Mouse (Mus musculus) embryonic facial prominence, embryonic 12.5 days (tissue): ENCODE results near the gene Dpp4. TPM values are rescaled to one million over a fixed set of nuclear protein-coding genes. Genes with fewer than 3 reads are reported as not detected.

Source experiments
- ATAC-seq: fragments of 200-750 bp; cut with Nextera tagmentation; 2 replicates; pipeline ENCODE4 v1.8.0; 2017; ENCODE audit not compliant: insufficient number of reproducible peaks, insufficient read depth, low FRiP score, low TSS enrichment
- H3K27ac ChIP-seq: fragments of 300-500 bp; sonication (generic); 2 replicates; pipeline ENCODE4 v1.5.1; 2016; ENCODE audit warnings: mild to moderate bottlenecking
- H3K27me3 ChIP-seq: fragments of 300-500 bp; sonication (generic); 2 replicates; pipeline ENCODE4 v1.6.1; 2016; ENCODE audit warnings: mild to moderate bottlenecking, moderate library complexity
- H3K36me3 ChIP-seq: fragments of 300-500 bp; sonication (generic); 2 replicates; pipeline ENCODE4 v1.6.1; 2016; ENCODE audit warnings: mild to moderate bottlenecking
- H3K4me1 ChIP-seq: fragments of 300-500 bp; sonication (generic); 2 replicates; pipeline ENCODE4 v1.6.1; 2016
- H3K4me2 ChIP-seq: fragments of 300-500 bp; sonication (generic); replicated peaks from 2 replicates; pipeline ENCODE4 v1.6.1; 2016; ENCODE audit warnings: mild to moderate bottlenecking, moderate library complexity
- H3K4me3 ChIP-seq: fragments of 300-500 bp; sonication (generic); 2 replicates; pipeline ENCODE4 v1.5.1; 2016; ENCODE audit warnings: mild to moderate bottlenecking
- H3K9ac ChIP-seq: fragments of 300-500 bp; sonication (generic); 2 replicates; pipeline ENCODE4 v1.6.1; 2016; ENCODE audit warnings: mild to moderate bottlenecking, moderate library complexity
- H3K9me3 ChIP-seq: fragments of 300-500 bp; sonication (generic); 2 replicates; pipeline ENCODE4 v1.6.1; 2016; ENCODE audit warnings: mild to moderate bottlenecking, moderate library complexity
- WGBS: fragments of 180-500 bp; shearing (Covaris S2); methylation state at CpG from one replicate; pipeline ENCODE4 v1.1.7; 2016; 5-methylcytosine and 5-hydroxymethylcytosine counted together
- polyA plus RNA-seq: library from polyadenylated mRNA; unstranded; fragments of >200 nt; fragmentation: Nextera tagmentation; extraction: Ambion mirVana; gene quantifications from 2 replicates; pipeline ENCODE4 v1.2.1, GENCODE M21; 2016

Gene Dpp4
- polyA plus RNA-seq, 1 experiment from 2014 or later: 0.92 TPM

- H3K9ac ChIP-seq: no peak overlapping the region
- no peaks in the 10 kb centered on the region for H3K36me3 ChIP-seq
- no peaks in the 10 kb centered on the region for H3K27me3 ChIP-seq
- no peak overlapping the region for H3K27ac ChIP-seq
- 87% methylated on average over 9 of the region's 9 CpGs for WGBS
- ATAC-seq: no peak
- no peaks in the 10 kb centered on the region for H3K9me3 ChIP-seq
- H3K4me2 ChIP-seq: no peak overlapping the region
- no peak overlapping the region for H3K4me3 ChIP-seq
- no peaks in the 10 kb centered on the region for H3K4me1 ChIP-seq
Measured at GRCm38 (mm10) chr2:62323078-62323637, 88.9 kb downstream of the Dpp4 start.

- H3K27ac ChIP-seq: no peak overlapping the region
- H3K4me2 ChIP-seq: no peak overlapping the region
- 83% methylated on average over 3 of the region's 3 CpGs for WGBS
- H3K4me1 ChIP-seq: no peaks in the 10 kb centered on the region
- no peaks in the 10 kb centered on the region for H3K27me3 ChIP-seq
- H3K4me3 ChIP-seq: no peak overlapping the region
- ATAC-seq: no peak
- no peaks in the 10 kb centered on the region for H3K9me3 ChIP-seq
- H3K36me3 ChIP-seq: no peaks in the 10 kb centered on the region
- no peak overlapping the region for H3K9ac ChIP-seq
Measured at GRCm38 (mm10) chr2:62319489-62319888, 92.5 kb downstream of the Dpp4 start.

DNA sequence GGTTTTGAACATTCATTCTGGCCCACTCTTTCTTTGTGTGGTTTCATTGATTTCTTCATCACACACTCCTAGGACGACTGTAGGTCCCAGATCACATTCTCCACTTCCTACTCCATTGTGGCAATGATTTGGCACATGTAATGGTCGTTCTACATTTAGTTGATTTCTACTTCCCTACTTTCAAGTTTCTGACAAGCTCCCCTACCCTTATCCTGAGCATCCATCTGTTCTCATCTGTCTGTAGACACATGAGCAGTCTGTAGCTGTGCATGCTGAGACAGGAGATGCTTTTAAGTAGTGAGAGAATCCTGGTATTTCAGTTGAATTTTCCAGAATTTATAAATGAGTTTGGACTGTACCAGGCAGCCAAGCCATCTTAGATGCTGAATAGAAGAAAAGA, 95.1 kb downstream of the Dpp4 start:
- H3K27me3 ChIP-seq: no peaks in the 10 kb centered on the region
- 67% methylated on average over 2 of the region's 2 CpGs for WGBS

DNA sequence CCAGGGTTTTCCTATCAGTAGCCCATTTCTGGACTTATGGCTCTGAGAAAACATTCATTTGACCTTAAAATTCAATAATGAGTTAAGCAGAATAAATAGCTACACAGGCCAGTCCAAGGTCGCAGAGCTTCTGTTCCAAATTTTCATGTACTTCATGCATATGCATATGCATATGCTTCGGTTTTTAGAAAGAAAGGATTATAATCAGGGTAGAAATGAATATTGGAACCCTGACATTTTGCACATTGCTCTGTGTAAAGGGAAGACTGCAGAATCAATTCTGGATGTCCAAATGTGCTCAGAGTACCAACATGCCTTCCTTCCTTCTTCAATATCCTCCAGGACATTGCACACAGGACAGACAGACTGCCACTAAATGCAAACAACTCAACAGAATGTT, 104.6 kb downstream of the Dpp4 start:
- ATAC-seq: no peak
- no peaks in the 10 kb centered on the region for H3K9me3 ChIP-seq
- WGBS: 76% methylated on average over 2 of the region's 2 CpGs

More for the DNA sequence above, 95.1 kb downstream of the Dpp4 start:
- Histone ChIP-seq H3K9me3 (no peaks in the 10 kb centered on the region), H3K36me3 (no peaks in the 10 kb centered on the region), H3K4me3 (no peak overlapping the region), H3K4me2 (no peak overlapping the region), H3K9ac (no peak overlapping the region), H3K27ac (no peak overlapping the region), H3K4me1 (no peaks in the 10 kb centered on the region)
- no peak for ATAC-seq

DNA sequence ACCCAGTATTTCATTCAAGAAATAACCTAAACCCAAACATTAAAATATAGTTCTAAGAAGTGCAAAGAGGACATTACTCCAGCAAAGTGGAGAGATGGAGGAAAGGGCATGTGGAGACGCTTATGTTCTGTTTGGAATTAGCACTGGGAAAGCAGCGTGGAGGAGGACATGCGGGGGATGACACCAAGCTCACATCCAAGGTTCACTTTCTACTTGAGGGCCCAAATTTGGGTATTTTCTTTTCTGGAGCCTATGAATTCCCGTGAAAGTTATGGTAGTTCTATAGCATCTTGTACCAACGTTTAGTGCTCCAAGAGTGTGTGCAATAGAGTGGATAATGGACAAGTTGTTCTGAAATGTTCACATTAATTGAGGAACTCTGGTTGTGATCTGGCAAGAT, 105.1 kb downstream of the Dpp4 start:
- no peak overlapping the region for H3K4me2 ChIP-seq
- no peaks in the 10 kb centered on the region for H3K27me3 ChIP-seq
- H3K4me3 ChIP-seq: no peak overlapping the region
- H3K36me3 ChIP-seq: no peaks in the 10 kb centered on the region
- no peak overlapping the region for H3K9ac ChIP-seq
- no peak for ATAC-seq
- H3K4me1 ChIP-seq: no peaks in the 10 kb centered on the region
- no peak overlapping the region for H3K27ac ChIP-seq
- 81% methylated on average over 5 of the region's 5 CpGs for WGBS
- H3K9me3 ChIP-seq: no peaks in the 10 kb centered on the region

More for the DNA sequence above, 104.6 kb downstream of the Dpp4 start:
- Histone ChIP-seq H3K27ac (no peak overlapping the region), H3K9ac (no peak overlapping the region), H3K4me3 (no peak overlapping the region), H3K36me3 (no peaks in the 10 kb centered on the region), H3K4me1 (no peaks in the 10 kb centered on the region), H3K4me2 (no peak overlapping the region), H3K27me3 (no peaks in the 10 kb centered on the region)

GRCm38 (mm10) chr2:62301716-62302115, 110.3 kb downstream of the Dpp4 start:
- Histone ChIP-seq H3K27ac (no peak overlapping the region), H3K9me3 (no peaks in the 10 kb centered on the region), H3K4me2 (no peak overlapping the region), H3K9ac (no peak overlapping the region), H3K27me3 (no peaks in the 10 kb centered on the region), H3K4me1 (no peaks in the 10 kb centered on the region), H3K36me3 (no peaks in the 10 kb centered on the region), H3K4me3 (no peak overlapping the region)
- 85% methylated on average over 2 of the region's 2 CpGs for WGBS
- ATAC-seq: no peak

- Histone ChIP-seq H3K4me3 (no peak overlapping the region), H3K36me3 (no peaks in the 10 kb centered on the region), H3K4me2 (no peak overlapping the region), H3K27me3 (no peaks in the 10 kb centered on the region), H3K9me3 (no peaks in the 10 kb centered on the region), H3K9ac (no peak overlapping the region), H3K27ac (no peak overlapping the region), H3K4me1 (no peaks in the 10 kb centered on the region)
- no peak for ATAC-seq
- 47% methylated on average over 2 of the region's 2 CpGs for whole genome bisulfite sequencing
Measured at GRCm38 (mm10) chr2:62293846-62294245, 118.2 kb downstream of the Dpp4 start.

GRCm38 (mm10) chr2:62287532-62287931, 124.5 kb downstream of the Dpp4 start:
- Histone ChIP-seq H3K27ac (no peak overlapping the region), H3K4me3 (no peak overlapping the region), H3K36me3 (no peaks in the 10 kb centered on the region), H3K4me1 (no peaks in the 10 kb centered on the region), H3K27me3 (no peaks in the 10 kb centered on the region), H3K9ac (no peak overlapping the region), H3K9me3 (no peaks in the 10 kb centered on the region), H3K4me2 (no peak overlapping the region)
- WGBS: 69% methylated on average over 4 of the region's 4 CpGs
- no peak for ATAC-seq

GRCm38 (mm10) chr2:62285847-62286246, 126.2 kb downstream of the Dpp4 start:
- H3K4me2 ChIP-seq: no peak overlapping the region
- H3K4me1 ChIP-seq: no peaks in the 10 kb centered on the region
- no peaks in the 10 kb centered on the region for H3K27me3 ChIP-seq
- H3K27ac ChIP-seq: no peak overlapping the region
- H3K36me3 ChIP-seq: no peaks in the 10 kb centered on the region
- no peak for ATAC-seq
- 2% methylated on average over 2 of the region's 2 CpGs for WGBS
- H3K9ac ChIP-seq: no peak overlapping the region
- no peaks in the 10 kb centered on the region for H3K9me3 ChIP-seq
- no peak overlapping the region for H3K4me3 ChIP-seq

DNA sequence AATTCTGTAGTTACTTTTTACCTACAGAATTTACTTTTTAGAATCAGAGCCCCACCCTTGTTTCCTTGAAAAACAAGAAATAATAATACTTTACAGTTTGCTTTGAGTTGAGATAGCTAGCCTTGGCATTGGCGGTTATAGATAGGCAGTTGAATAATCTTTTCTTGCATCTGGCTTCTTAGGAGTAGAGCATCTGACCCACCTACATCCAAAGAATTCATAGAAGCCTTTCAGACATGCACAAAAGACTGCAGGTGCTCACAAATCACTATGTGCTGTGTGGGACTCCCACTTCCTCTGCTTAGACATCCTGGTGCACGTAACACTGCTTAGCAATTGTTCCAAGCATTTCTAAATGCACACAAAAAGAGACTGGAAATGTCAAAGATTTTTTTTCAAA, 127.0 kb downstream of the Dpp4 start:
- ATAC-seq: no peak
- H3K9me3 ChIP-seq: no peaks in the 10 kb centered on the region
- no peaks in the 10 kb centered on the region for H3K36me3 ChIP-seq
- H3K4me1 ChIP-seq: no peaks in the 10 kb centered on the region
- H3K27me3 ChIP-seq: no peaks in the 10 kb centered on the region
- H3K27ac ChIP-seq: no peak overlapping the region
- H3K4me2 ChIP-seq: no peak overlapping the region
- H3K9ac ChIP-seq: no peak overlapping the region
- H3K4me3 ChIP-seq: no peak overlapping the region
- 85% methylated on average over 2 of the region's 2 CpGs for WGBS

Other genes starting within 250 kb of the Dpp4 start
- 0.34 and 0.56 TPM in 2 replicates for gene Gcg, start 71.4 kb upstream of the Dpp4 start, polyA plus RNA-seq
- 10.9 and 13.9 TPM in 2 replicates for gene Fap, start 161.8 kb upstream of the Dpp4 start, polyA plus RNA-seq
- 1.7 and 1.9 TPM in 2 replicates for gene Ifih1, start 234.0 kb upstream of the Dpp4 start, polyA plus RNA-seq